Mouse (Mus musculus): ENCODE measurements around the gene Galnt16. TPM values are rescaled to one million over a fixed set of nuclear protein-coding genes. Genes with fewer than 3 reads are reported as not detected.

Galnt16 gene
- polyA plus RNA-seq, 1 experiment from 2014 or later = 5.9 TPM

- Histone ChIP-seq H3K4me1 (replicated peaks; ENCODE audit: control insufficient read depth, insufficient read depth, low read length) (no peaks in the 10 kb centered on the region), H3K27me3 (replicated peaks; ENCODE audit: control insufficient read depth, insufficient read depth, low read length) (no peaks in the 10 kb centered on the region), H3K9ac (ENCODE audit: low read length) (no peak overlapping the region), H3K27ac (ENCODE audit: low read depth) (no peak overlapping the region), H3K9me3 (ENCODE audit: control insufficient read depth, low read length) (no peaks in the 10 kb centered on the region), H3K4me3 (ENCODE audit: low read depth, low read length) (no peak overlapping the region), H3K36me3 (ENCODE audit: control insufficient read depth, insufficient read depth, low read length) (no peaks in the 10 kb centered on the region), H3K4me2 (ENCODE audit: low read length) (no peak overlapping the region)
- DNase-seq (ENCODE audit: low spot score) (no peak), ATAC-seq (replicated peaks; ENCODE audit: low FRiP score, low TSS enrichment, low read depth) (no peak)
- WGBS = 91% methylated on average over 4 of the region's 4 CpGs
Observed at GRCm38 (mm10) chr12:80595566-80595965, 77.5 kb downstream of the Galnt16 start.

- Histone ChIP-seq H3K4me3 (ENCODE audit: low read depth, low read length) (no peak overlapping the region), H3K9me3 (ENCODE audit: control insufficient read depth, low read length) (no peaks in the 10 kb centered on the region), H3K27ac (ENCODE audit: low read depth) (no peak overlapping the region), H3K4me2 (ENCODE audit: low read length) (no peak overlapping the region), H3K27me3 (replicated peaks; ENCODE audit: control insufficient read depth, insufficient read depth, low read length) (no peaks in the 10 kb centered on the region), H3K36me3 (ENCODE audit: control insufficient read depth, insufficient read depth, low read length) (no peaks in the 10 kb centered on the region), H3K9ac (ENCODE audit: low read length) (no peak overlapping the region), H3K4me1 (replicated peaks; ENCODE audit: control insufficient read depth, insufficient read depth, low read length) (no peaks in the 10 kb centered on the region)
- DNase-seq (ENCODE audit: low spot score) = no peak
- no peak for ATAC-seq (replicated peaks; ENCODE audit: low FRiP score, low TSS enrichment, low read depth)
- 67% methylated on average over 4 of the region's 4 CpGs for WGBS
Observed at GRCm38 (mm10) chr12:80595968-80596367, 77.9 kb downstream of the Galnt16 start.

GRCm38 (mm10) chr12:80598236-80598635 lies 80.2 kb downstream of the Galnt16 start:
- Histone ChIP-seq H3K9ac (ENCODE audit: low read length) (no peak overlapping the region), H3K36me3 (ENCODE audit: control insufficient read depth, insufficient read depth, low read length) (no peaks in the 10 kb centered on the region), H3K27ac (ENCODE audit: low read depth) (no peak overlapping the region), H3K4me2 (ENCODE audit: low read length) (no peak overlapping the region), H3K4me3 (ENCODE audit: low read depth, low read length) (no peak overlapping the region), H3K4me1 (replicated peaks; ENCODE audit: control insufficient read depth, insufficient read depth, low read length) (peaks cover 3% of the 10 kb centered on the region), H3K27me3 (replicated peaks; ENCODE audit: control insufficient read depth, insufficient read depth, low read length) (no peaks in the 10 kb centered on the region), H3K9me3 (ENCODE audit: control insufficient read depth, low read length) (no peaks in the 10 kb centered on the region)
- 30% methylated on average over 7 of the region's 7 CpGs for WGBS
- no peak for ATAC-seq (replicated peaks; ENCODE audit: low FRiP score, low TSS enrichment, low read depth)
- DNase-seq (ENCODE audit: low spot score) = no peak

DNA sequence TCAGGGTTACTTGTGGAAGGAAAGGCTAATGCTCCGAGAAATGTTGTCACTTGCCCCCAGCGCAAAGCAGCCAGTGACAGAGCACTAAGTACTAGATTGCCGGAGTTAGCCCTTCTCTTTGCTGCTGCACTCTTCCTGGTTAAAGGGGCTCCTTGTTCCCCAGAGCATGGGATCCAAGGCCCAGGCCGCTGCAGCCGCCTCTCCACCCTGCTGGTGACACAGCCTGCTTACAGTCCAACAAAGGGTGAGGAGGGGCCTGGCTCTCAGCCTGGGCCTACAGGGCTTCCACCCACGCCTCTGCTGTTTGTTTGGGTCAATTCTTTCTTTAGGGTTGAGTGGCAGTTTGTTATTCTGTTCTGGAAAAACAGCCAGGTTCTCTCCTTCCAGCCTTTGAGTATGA lies 80.7 kb downstream of the Galnt16 start:
- WGBS = 63% methylated on average over 6 of the region's 6 CpGs
- H3K4me2 ChIP-seq (ENCODE audit: low read length) = no peak overlapping the region
- no peaks in the 10 kb centered on the region for H3K36me3 ChIP-seq (ENCODE audit: control insufficient read depth, insufficient read depth, low read length)
- H3K27ac ChIP-seq (ENCODE audit: low read depth) = no peak overlapping the region
- H3K4me3 ChIP-seq (ENCODE audit: low read depth, low read length) = no peak overlapping the region
- H3K9ac ChIP-seq (ENCODE audit: low read length) = no peak overlapping the region
- no peaks in the 10 kb centered on the region for H3K9me3 ChIP-seq (ENCODE audit: control insufficient read depth, low read length)
- H3K27me3 ChIP-seq (replicated peaks; ENCODE audit: control insufficient read depth, insufficient read depth, low read length) = no peaks in the 10 kb centered on the region
- DNase-seq (ENCODE audit: low spot score) (no peak), ATAC-seq (replicated peaks; ENCODE audit: low FRiP score, low TSS enrichment, low read depth) (no peak)
- peaks cover 8% of the 10 kb centered on the region for H3K4me1 ChIP-seq (replicated peaks; ENCODE audit: control insufficient read depth, insufficient read depth, low read length)

- H3K27me3 ChIP-seq (replicated peaks; ENCODE audit: control insufficient read depth, insufficient read depth, low read length) = no peaks in the 10 kb centered on the region
- WGBS = 84% methylated on average over 9 of the region's 9 CpGs
- H3K9ac ChIP-seq (ENCODE audit: low read length) = no peak overlapping the region
- no peak for ATAC-seq (replicated peaks; ENCODE audit: low FRiP score, low TSS enrichment, low read depth)
- H3K4me1 ChIP-seq (replicated peaks; ENCODE audit: control insufficient read depth, insufficient read depth, low read length) = peaks cover 14% of the 10 kb centered on the region
- no peak overlapping the region for H3K27ac ChIP-seq (ENCODE audit: low read depth)
- no peak overlapping the region for H3K4me2 ChIP-seq (ENCODE audit: low read length)
- H3K36me3 ChIP-seq (ENCODE audit: control insufficient read depth, insufficient read depth, low read length) = no peaks in the 10 kb centered on the region
- no peaks in the 10 kb centered on the region for H3K9me3 ChIP-seq (ENCODE audit: control insufficient read depth, low read length)
- no peak overlapping the region for H3K4me3 ChIP-seq (ENCODE audit: low read depth, low read length)
- no peak for DNase-seq (ENCODE audit: low spot score)
Observed at GRCm38 (mm10) chr12:80601597-80602269, 83.7 kb downstream of the Galnt16 start.

- Histone ChIP-seq H3K4me3 (ENCODE audit: low read depth, low read length) (no peak overlapping the region), H3K36me3 (ENCODE audit: control insufficient read depth, insufficient read depth, low read length) (no peaks in the 10 kb centered on the region), H3K27me3 (replicated peaks; ENCODE audit: control insufficient read depth, insufficient read depth, low read length) (no peaks in the 10 kb centered on the region), H3K27ac (ENCODE audit: low read depth) (no peak overlapping the region), H3K4me1 (replicated peaks; ENCODE audit: control insufficient read depth, insufficient read depth, low read length) (peaks cover 14% of the 10 kb centered on the region), H3K4me2 (ENCODE audit: low read length) (no peak overlapping the region), H3K9me3 (ENCODE audit: control insufficient read depth, low read length) (no peaks in the 10 kb centered on the region), H3K9ac (ENCODE audit: low read length) (no peak overlapping the region)
- 92% methylated on average over 5 of the region's 5 CpGs for WGBS
- ATAC-seq (replicated peaks; ENCODE audit: low FRiP score, low TSS enrichment, low read depth) (no peak), DNase-seq (ENCODE audit: low spot score) (no peak)
Observed at GRCm38 (mm10) chr12:80602432-80602831, 84.4 kb downstream of the Galnt16 start.

DNA sequence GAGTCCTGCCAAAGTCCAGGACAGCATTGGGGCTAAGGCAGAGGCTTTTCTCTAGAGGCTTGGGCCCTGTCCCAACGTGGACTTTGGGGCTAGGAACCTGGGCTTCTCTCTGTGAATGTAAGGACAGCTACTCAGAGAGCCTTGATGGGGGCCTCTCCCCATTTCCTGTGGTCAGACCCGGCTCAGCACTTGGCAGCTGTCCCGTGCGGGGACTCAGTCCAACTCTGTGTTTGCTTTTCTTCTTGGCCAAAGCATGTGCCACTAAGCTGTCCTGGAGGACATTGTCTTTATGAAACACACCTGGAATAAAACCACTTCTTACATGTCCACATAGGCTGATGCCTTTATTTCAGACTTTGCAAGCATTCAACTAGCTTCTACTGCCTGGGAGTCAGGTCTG lies 85.5 kb downstream of the Galnt16 start:
- H3K9me3 ChIP-seq (ENCODE audit: control insufficient read depth, low read length) = no peaks in the 10 kb centered on the region

DNA sequence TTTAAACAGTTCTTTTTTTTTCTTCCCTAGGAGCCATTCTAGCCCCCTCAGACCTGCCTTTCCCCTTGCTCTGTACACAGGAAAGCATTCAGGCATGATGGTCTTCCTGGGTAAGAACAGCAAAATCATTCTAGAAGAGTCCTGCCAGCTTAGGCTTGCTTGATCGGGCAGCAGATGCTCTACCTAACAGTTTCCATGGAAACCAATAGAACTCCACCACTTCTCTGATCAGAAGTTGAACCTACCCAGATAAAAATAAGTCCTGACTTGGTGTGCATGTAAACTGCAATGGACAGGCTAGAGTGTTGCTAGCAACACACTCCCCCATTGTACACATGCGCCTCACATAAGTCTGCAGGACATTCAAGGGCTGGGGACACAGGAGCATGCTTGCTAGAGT lies 86.1 kb downstream of the Galnt16 start:
- DNase-seq (ENCODE audit: low spot score) (no peak), ATAC-seq (replicated peaks; ENCODE audit: low FRiP score, low TSS enrichment, low read depth) (no peak)
- H3K27me3 ChIP-seq (replicated peaks; ENCODE audit: control insufficient read depth, insufficient read depth, low read length) = no peaks in the 10 kb centered on the region
- no peak overlapping the region for H3K4me3 ChIP-seq (ENCODE audit: low read depth, low read length)
- peaks cover 14% of the 10 kb centered on the region for H3K4me1 ChIP-seq (replicated peaks; ENCODE audit: control insufficient read depth, insufficient read depth, low read length)
- 92% methylated on average over 2 of the region's 2 CpGs for WGBS
- no peaks in the 10 kb centered on the region for H3K36me3 ChIP-seq (ENCODE audit: control insufficient read depth, insufficient read depth, low read length)
- no peak overlapping the region for H3K9ac ChIP-seq (ENCODE audit: low read length)
- H3K9me3 ChIP-seq (ENCODE audit: control insufficient read depth, low read length) = no peaks in the 10 kb centered on the region
- no peak overlapping the region for H3K4me2 ChIP-seq (ENCODE audit: low read length)
- peak overlapping the region; percentile 38; the same call in 1 of the 2 replicates for H3K27ac ChIP-seq (ENCODE audit: low read depth)

More for the DNA sequence above, 85.5 kb downstream of the Galnt16 start:
- peaks cover 14% of the 10 kb centered on the region for H3K4me1 ChIP-seq (replicated peaks; ENCODE audit: control insufficient read depth, insufficient read depth, low read length)
- H3K27me3 ChIP-seq (replicated peaks; ENCODE audit: control insufficient read depth, insufficient read depth, low read length) = no peaks in the 10 kb centered on the region
- H3K4me3 ChIP-seq (ENCODE audit: low read depth, low read length) = no peak overlapping the region
- H3K27ac ChIP-seq (ENCODE audit: low read depth) = peak overlapping the region; percentile 38; the same call in 1 of the 2 replicates
- 37% methylated on average over 4 of the region's 4 CpGs for WGBS
- no peaks in the 10 kb centered on the region for H3K36me3 ChIP-seq (ENCODE audit: control insufficient read depth, insufficient read depth, low read length)
- DNase-seq (ENCODE audit: low spot score) (no peak), ATAC-seq (replicated peaks; ENCODE audit: low FRiP score, low TSS enrichment, low read depth) (0 out of 2 replicates have a peak, but pooled peaks have one; percentile 27)
- H3K9ac ChIP-seq (ENCODE audit: low read length) = no peak overlapping the region
- H3K4me2 ChIP-seq (ENCODE audit: low read length) = no peak overlapping the region

DNA sequence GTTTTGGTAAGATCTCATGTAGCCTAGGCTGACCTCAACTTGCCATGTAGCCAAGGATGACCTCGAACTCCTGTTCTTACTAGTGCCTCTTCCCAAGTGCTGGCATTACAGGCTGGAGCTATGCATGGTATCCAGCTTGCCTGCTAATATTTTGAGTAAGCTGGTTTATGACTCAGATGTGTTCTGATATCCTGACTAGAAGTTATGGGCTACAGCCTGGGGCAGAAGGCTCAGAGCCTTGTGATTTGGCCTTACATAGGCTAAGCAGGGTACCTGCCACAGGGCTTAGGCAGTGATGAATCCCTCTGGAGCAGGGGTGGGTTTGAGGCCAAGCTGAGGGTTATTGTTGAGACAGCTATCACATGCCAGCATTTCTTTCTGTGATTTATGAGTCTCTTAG lies 90.5 kb downstream of the Galnt16 start:
- H3K4me1 ChIP-seq (replicated peaks; ENCODE audit: control insufficient read depth, insufficient read depth, low read length) = peaks cover 8% of the 10 kb centered on the region
- no peak overlapping the region for H3K9ac ChIP-seq (ENCODE audit: low read length)
- no peak overlapping the region for H3K27ac ChIP-seq (ENCODE audit: low read depth)
- no peaks in the 10 kb centered on the region for H3K9me3 ChIP-seq (ENCODE audit: control insufficient read depth, low read length)
- H3K4me2 ChIP-seq (ENCODE audit: low read length) = no peak overlapping the region
- ATAC-seq (replicated peaks; ENCODE audit: low FRiP score, low TSS enrichment, low read depth) = no peak
- 87% methylated on average over 1 of the region's 1 CpGs for WGBS
- no peak overlapping the region for H3K4me3 ChIP-seq (ENCODE audit: low read depth, low read length)
- H3K27me3 ChIP-seq (replicated peaks; ENCODE audit: control insufficient read depth, insufficient read depth, low read length) = no peaks in the 10 kb centered on the region
- DNase-seq (ENCODE audit: low spot score) = no peak
- no peaks in the 10 kb centered on the region for H3K36me3 ChIP-seq (ENCODE audit: control insufficient read depth, insufficient read depth, low read length)
